Mouse (Mus musculus): ENCODE results near the gene Gm3448. TPM values are rescaled to one million over a fixed set of nuclear protein-coding genes. Genes with fewer than 3 reads are reported as not detected.
A peak's percentile ranks its signal among the peaks of the same experiment; 100 is the strongest.
"Not testable (repeated sequence)": the region's sequence is repeated elsewhere in the genome, so short reads cannot be mapped to it uniquely, and the experiment has no call there.

The Gm3448 gene
- 1 to 10 TPM; 1.3 to 1.6 TPM for total RNA-seq (2021)
- long read RNA-seq, experiment 1, partial matches to known transcripts, result 3 of 20 reads
- long read RNA-seq, experiment 1, other reads (novel, unspliced or antisense), result 17 of 20 reads
- long read RNA-seq, experiment 2, partial matches to known transcripts, result 3 of 21 reads
- long read RNA-seq, experiment 2, other reads (novel, unspliced or antisense), result 18 of 21 reads

DNA sequence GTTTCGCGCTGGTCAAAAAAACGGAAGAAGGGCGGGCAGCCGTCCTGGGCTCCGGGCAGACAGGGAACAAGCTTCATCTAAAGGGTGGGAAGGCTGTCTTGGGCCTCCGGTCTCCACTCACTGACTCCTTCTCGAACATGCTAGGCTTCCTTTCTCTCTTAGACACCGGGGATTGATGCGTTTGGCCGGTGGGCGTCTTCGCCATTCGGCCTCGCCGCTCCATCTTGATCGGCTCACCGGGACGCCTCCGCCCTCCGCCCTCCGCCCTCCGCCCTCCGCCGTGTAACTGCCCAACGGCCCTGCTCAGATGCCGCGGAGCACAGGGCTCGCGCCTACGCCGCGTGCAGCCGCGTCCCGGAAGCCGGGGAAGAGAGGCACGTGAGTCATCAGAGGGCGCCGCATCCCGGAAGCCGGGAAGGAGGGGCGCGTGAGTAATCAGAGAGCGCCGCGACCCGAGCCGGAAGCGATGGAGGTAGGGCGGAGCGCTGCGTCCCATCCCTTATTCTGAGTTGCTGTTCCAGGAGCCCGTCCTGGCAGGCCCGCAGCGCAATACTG lies at the start of gene Gm3448, which contains the start of the genes Ermard and Tcte3:
Gene Gm3448, minus strand, starts transcription at position 363 of the 555 bp plus-strand sequence.
Gene Ermard, plus strand, starts transcription at position 34 of the 555 bp plus-strand sequence.
Gene Tcte3, minus strand, starts transcription at position 314 of the 555 bp plus-strand sequence.
- DNase-seq; intact Hi-C loops (cut with DNase I): not testable (repeated sequence)

- intact Hi-C loops (cut with DNase I), result no loop called here
- DNase-seq, result no peak
Observed at GRCm38 (mm10) chr17:15088591-15089001, 47.3 kb upstream of the Gm3448 start.

DNA sequence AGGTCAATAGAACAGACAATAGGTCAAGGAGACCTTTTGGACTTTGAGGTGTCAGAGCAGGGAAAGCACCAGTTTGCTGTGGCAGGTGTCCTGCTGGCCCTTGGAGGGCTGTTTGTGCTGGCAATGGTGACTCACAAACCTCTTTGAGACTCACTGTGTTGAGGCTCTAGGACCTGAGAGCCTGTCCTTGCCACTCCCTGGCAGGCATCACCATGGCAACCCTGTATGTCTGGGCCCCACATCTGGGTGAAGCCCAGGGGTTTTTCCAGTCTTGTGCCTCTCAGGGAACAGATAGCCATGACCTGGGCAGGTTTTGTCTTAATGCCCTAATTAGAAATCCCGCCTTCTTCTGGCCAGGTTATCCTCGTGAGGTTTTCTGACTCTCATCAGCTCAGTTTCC lies 46.8 kb upstream of the Gm3448 start:
- intact Hi-C loops (cut with DNase I), result no loop called here
- no peak for DNase-seq

DNA sequence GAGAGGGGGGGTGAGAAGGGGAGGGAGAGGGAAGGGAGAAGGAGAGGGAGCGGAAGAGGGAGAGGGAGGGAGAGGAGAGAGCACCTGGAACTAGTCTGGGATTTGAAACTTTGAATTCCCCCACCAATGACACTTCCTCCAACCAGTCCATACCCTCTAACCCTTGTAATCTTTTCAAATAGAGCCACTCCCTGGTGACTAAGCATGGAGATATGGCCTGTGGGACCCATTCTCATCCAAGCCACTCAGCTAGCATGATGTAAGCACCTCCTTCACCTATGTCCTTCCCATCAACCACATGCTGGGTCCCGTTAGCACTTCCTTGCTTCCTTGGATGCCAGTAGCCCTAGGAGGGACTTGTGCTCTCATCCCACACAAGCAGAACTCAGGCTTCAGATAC lies 43.7 kb upstream of the Gm3448 start:
- intact Hi-C loops (cut with DNase I), result no loop called here
- DNase-seq, result no peak

- DNase-seq, result no peak
- intact Hi-C loops (cut with DNase I), result no loop called here
Observed at GRCm38 (mm10) chr17:15084226-15084848, 43.0 kb upstream of the Gm3448 start.

DNA sequence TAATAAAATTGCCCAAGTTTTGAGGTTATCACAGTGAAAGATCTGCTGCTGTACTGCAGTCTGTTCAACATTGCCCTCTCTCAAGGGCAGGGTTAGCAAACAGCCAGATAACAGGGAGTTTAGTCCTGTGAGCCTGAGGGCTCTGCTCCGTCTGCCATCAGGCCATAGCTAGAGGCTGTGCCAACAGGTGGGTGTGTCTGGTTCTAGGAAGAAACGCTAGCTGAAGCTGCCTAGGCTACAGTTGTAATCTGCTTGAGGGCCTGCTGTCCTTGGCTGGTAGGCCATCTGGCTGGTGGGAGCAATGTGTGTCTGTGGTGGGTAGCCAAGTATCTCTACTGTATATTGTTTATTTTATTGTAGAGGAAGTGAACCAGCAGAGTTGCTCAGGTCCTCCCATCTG lies 36.2 kb upstream of the Gm3448 start:
- intact Hi-C loops (cut with DNase I), result no loop called here
- DNase-seq, result no peak

DNA sequence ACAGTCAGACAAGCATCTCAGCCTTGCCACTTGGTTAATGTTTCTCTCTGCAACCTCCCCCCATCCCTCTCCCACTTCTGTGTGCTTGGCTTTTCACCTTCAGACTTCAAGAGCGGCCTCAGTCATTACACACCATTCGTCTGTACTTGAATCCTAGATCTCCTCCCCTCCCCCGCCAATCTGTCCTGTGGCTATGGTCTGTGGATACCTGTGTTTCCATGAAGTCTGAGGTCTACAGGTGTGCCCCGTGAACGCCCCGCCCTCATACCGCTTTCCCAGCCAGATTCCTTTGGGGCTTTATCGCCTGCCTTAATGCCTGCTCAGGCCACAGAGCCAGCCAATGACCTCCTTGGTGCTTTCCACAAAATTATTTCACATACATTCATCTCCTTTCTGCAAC lies 33.7 kb upstream of the Gm3448 start:
- DNase-seq, result no peak
- intact Hi-C loops (cut with DNase I), result no loop called here

- DNase-seq, result no peak
- intact Hi-C loops (cut with DNase I), result no loop called here
Observed at GRCm38 (mm10) chr17:15072211-15072610, 30.9 kb upstream of the Gm3448 start.

DNA sequence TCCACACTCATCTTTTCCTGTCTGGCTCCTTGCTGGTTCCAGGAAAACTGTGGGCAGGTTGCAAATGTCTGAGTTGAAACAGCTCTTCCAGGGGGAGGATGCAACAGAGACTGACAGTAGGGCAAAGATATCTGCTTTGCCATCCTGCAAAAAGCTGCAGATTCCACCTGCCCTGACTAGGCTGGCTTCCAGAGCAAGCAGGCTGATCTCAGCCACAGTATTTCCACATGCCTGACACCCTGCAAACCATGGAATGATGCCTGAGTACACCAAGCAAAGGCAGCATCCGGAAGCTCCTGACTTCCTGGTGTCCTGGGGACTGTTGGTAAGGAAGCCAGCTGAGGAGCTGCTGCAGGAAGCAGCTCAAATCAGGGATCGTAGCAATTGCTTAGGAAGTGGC lies 27.8 kb upstream of the Gm3448 start:
- DNase-seq, result no peak
- intact Hi-C loops (cut with DNase I), result loop anchor here (5.0 kb wide), 1 partner anchor 123 kb away; no protein-coding TSS in a partner anchor

- no peak for DNase-seq
- intact Hi-C loops (cut with DNase I), result loop anchor here (5.0 kb wide), 1 partner anchor 124 kb away; no protein-coding TSS in a partner anchor
Observed at GRCm38 (mm10) chr17:15068040-15068792, 26.9 kb upstream of the Gm3448 start.

DNA sequence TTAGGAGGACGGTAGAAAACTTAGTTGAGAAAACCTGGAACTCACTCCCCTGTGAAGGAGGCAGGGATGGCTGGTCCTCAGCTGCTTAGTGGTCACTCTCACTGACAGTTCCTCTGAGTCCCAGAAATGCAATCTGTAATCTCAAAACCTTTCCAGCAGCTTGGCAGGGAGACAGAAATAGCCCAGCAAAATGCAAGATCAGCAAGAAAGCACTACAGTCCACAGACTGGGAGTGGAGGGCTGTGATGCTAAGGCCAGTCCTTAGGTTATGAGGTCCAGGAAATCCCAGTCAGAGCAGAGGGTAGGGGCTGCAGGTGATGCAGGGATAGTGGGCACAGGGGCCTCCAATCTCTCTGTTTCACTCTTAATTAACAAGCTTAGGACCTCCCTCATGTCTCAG lies 25.6 kb upstream of the Gm3448 start:
- no peak for DNase-seq

GRCm38 (mm10) chr17:15066066-15066465 lies 24.7 kb upstream of the Gm3448 start:
- DNase-seq, result no peak
- intact Hi-C loops (cut with DNase I), result loop anchor here (1.0 to 5.0 kb wide), 2 partner anchors 126 to 313 kb away; no protein-coding TSS in a partner anchor

More for the DNA sequence above, 25.6 kb upstream of the Gm3448 start:
- intact Hi-C loops (cut with DNase I), result loop anchor here (1.0 to 5.0 kb wide), 3 partner anchors 125 to 312 kb away; partner anchors contain the start of gene Dll1

DNA sequence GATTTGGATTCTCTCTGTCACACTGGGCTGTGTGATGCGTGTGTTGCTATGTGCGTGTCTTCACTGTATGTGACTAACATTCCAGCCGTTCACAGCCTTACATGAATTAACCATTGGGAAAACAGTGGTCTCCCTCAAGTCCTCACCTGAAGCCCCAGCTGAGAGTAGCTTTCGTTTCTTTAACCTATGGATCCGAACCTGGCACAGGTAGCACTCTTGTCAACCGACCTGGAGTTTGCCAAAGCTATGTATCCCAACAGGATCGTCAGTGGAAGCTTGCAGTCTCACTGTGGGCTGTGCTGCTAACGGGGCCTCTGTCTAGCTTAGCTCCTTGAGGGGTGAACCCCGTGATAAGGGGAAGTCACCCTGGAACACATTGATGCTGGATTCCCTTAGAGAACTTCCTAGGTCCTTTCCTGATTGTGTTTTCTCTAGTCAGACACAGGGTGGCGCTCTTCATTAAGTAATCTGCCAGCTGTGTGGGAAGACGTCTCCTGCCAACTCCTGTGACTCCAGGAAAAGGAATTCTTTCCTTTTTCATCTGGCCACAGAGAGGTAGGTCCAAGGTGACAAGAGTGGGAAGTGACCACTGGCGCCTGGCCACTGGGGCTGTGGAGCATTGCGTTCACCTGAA lies 24.2 kb upstream of the Gm3448 start:
- DNase-seq, result peak; percentile 74 to 80
- intact Hi-C loops (cut with DNase I), result loop anchor here (1.0 to 5.0 kb wide), 3 partner anchors 127 to 402 kb away; no protein-coding TSS in a partner anchor

GRCm38 (mm10) chr17:15060356-15060755 lies 19.0 kb upstream of the Gm3448 start:
- intact Hi-C loops (cut with DNase I), result no loop called here
- DNase-seq, result no peak

DNA sequence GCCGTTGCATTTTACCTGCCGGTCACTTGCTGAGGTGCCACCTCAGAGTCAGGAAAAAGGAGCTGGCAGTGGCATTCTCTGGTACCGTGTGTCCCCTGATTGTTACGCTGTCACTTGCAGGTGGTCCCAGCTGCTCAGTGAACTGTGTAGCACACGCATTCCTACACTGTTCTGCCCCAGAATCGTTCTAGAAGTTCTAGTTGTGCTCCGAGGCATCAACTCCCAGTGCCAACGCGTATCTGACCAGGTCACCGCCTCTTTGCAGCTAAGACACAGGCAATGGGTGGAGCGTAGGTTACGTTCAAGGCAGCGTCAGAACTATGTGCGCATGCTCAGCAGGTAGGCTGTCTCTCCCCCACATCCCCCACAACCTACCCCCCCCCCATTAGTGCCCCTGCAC lies 18.3 kb upstream of the Gm3448 start:
- no peak for DNase-seq

DNA sequence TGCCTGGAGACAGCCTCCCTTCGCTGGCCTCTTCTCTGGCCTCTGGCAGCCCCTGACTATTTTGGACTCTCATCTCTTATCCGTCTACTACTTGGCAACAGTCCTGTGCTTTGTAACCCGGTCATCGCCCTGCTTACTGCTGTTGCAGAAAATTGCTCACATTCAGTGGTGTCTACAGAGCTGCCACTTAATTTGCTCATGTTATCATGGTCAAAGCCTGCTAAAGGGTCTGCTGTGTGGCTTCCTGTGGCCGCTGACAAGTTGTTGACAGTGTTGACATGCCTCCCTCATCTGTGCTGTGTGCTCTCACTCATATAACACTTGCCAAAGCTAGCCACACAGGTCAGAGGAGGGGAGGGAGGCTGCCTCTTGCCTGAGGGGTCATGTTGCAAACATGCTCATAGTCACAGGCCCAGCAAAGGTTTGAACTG lies 16.8 kb upstream of the Gm3448 start:
- peak; percentile 30 to 51 for DNase-seq
- intact Hi-C loops (cut with DNase I), result no loop called here

More for the DNA sequence above, 18.3 kb upstream of the Gm3448 start:
- intact Hi-C loops (cut with DNase I), result no loop called here

DNA sequence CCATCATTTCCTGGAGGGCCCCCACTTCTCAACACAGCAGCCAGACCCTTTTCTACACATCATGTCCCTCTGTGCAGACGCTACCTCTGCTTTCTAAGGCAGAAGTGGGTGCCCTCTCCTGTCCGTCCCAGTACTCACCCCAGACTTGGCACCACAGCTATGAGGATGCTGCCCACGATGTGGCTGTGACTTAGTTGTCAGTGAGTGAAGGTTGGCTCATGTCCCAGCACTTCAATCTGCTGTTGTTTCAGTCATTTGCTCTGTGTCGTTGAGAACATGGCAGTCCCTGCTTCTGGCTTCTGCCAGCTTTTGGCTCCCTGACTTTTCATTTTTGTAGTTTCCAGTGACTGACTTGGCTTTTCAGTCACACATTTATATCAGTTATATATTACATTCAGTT lies 14.6 kb upstream of the Gm3448 start:
- no peak for DNase-seq
- intact Hi-C loops (cut with DNase I), result no loop called here

DNA sequence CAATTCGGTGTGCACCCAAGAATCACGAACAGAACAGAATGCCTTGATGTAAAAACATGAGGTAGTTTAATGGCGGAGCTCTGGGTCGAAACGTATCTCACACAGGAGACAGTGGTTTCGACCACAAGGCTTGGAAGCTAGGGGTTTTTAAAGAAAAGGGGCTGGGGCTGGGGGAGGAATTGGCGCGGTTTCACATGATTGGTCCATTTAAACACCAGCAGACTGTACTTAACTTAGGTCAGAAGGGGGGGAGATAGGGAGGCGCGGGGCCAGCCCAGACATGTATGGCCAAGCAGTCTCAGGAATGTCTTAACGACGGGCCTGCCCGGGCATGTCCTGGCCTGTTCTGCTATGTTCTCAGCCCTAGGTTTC lies 12.5 kb upstream of the Gm3448 start:
- DNase-seq; intact Hi-C loops (cut with DNase I): not testable (repeated sequence)

- DNase-seq; intact Hi-C loops (cut with DNase I): not testable (repeated sequence)
Observed at GRCm38 (mm10) chr17:15053183-15053828, 12.0 kb upstream of the Gm3448 start.

DNA sequence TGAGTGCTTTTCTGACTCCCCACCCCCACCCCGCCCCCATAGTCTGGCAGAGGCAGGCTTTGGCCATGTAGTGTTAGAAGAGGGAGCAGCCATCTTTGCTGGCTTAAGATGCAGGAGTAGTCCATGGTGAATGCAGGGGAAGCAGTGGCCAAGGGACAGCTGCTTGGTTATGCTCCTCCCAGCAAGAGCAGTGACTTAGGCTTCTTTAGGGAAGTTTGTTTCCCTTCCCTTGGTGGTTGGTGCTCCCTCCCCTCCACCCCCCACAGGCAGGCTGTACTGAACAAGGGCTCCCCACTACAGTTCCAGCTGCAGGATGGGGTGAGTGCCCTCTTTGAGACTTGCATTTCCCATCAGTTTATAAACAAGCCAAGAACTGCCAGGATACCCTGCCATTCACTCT lies 11.4 kb upstream of the Gm3448 start:
- DNase-seq; intact Hi-C loops (cut with DNase I): not testable (repeated sequence)
